Mouse (Mus musculus) erythroblast, embryonic 14.5 days (primary cell): Measurements from ENCODE around the gene Npb.

ENCODE experiments used
- GATA1 ChIP-seq: IDR thresholded peaks from 2 replicates; pipeline ENCODE4 v1.6.1; 2012; ENCODE audit warnings: low read length, inconsistent platforms, mixed read lengths
- TAL1 ChIP-seq: IDR thresholded peaks from 3 replicates; pipeline ENCODE4 v1.6.1; 2012; ENCODE audit warnings: low read length, inconsistent platforms, mixed read lengths

GRCm38 (mm10) chr11:120626785-120627467 is 18.6 kb downstream of the Npb start:
- TF ChIP-seq TAL1 (no peak), GATA1 (no peak)
